Mouse (Mus musculus) heart, adult 2 months (tissue): ENCODE data around the gene Pik3r4.

ENCODE experiments used
- CTCF ChIP-seq: fragments of 200-600 bp; IDR thresholded peaks from 2 replicates; pipeline ENCODE4 v1.8.1; 2022; ENCODE audit warnings: antibody characterized with exemption, mild to moderate bottlenecking, moderate library complexity
- EP300 ChIP-seq: fragments of 200-500 bp; IDR thresholded peaks from 2 replicates; pipeline ENCODE4 v1.6.1; 2011; ENCODE audit warnings: low read depth, low read length, control low read depth; ENCODE audit not compliant: insufficient read depth
- POLR2A ChIP-seq: fragments of 200-500 bp; IDR thresholded peaks from 2 replicates; pipeline ENCODE4 v1.6.1; 2011; ENCODE audit warnings: mild to moderate bottlenecking, low read depth, low read length, control low read depth; ENCODE audit not compliant: insufficient read depth

DNA sequence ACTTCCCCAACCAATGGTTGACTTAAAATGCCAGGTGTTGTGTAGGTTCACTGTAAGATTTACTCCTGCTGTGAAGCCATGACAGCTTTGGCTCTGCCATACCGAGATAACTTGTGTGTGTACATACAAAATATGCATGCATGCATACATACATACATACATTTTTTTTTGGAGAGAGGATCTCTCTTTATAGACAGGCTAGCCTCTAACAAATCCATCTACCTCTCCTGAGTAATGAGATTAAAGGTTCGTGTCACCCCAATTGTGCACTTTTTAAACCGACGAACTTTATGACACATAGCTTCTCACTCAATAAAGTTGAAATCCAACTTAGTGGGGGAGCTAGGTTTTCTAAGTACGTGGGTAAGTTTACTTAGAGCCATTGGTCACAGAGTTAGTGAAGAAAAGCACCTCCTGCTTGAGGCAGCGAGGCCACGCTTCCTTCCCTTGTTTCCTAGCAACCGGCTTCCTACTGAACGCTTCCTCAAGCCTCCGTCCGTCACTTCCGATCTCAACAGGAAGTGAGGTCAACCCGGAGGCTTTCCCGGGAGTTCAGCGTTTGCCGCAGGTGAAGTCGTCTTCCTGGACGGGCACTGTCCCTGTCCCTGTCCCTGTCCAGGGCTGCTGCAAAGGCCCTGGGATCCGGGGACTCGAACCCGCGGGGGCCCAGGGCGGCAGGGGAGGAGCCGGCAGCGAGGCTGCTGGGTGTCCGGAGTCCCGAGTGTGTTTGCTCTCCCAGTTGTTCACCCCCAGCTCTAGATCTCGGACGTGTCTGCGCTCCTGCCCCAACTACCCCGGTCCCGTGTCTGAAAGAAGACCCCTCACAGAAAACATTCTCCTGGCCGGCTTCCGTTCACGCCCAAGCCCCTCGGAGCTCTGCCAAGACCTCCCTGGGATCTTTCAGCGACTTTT, at the start of gene Pik3r4:
- TF ChIP-seq EP300 (no peak), POLR2A (peak; percentile 91), CTCF (no peak)
